Mouse (Mus musculus) inflammation-experienced regulatory T-cells, adult 16 weeks (primary cell): ENCODE data around the gene Slc25a34. TPM values are rescaled to one million over a fixed set of nuclear protein-coding genes. Genes with fewer than 3 reads are reported as not detected.

Experiments
- polyA plus RNA-seq: library from polyadenylated mRNA; unstranded; fragments of 100-300 nt; shearing (Covaris generic); gene quantifications from one replicate; pipeline ENCODE4 v1.2.1, GENCODE M21; 2017

Slc25a34 gene
- not detected for polyA plus RNA-seq

GRCm38 (mm10) chr4:141623666-141624065, at the start of gene Slc25a34:
Gene Slc25a34, minus strand, starts transcription at chr4:141623821.

GRCm38 (mm10) chr4:141664799-141665198, 41.2 kb upstream of the Slc25a34 start, which contains the start of gene Plekhm2:
Gene Plekhm2, minus strand, starts transcription at chr4:141664899.

GRCm38 (mm10) chr4:141618565-141619243, 4.9 kb downstream of the Slc25a34 start, which contains the start of gene Tmem82:
Gene Tmem82, minus strand, starts transcription at chr4:141618633.

GRCm38 (mm10) chr4:141605861-141606260, 17.8 kb downstream of the Slc25a34 start, which contains the start of gene Fblim1:
Gene Fblim1, minus strand, starts transcription at chr4:141606096.

Other genes with a start within 250 kb of the Slc25a34 start
- gene Clcnka, start 225.1 kb downstream of the Slc25a34 start, polyA plus RNA-seq = not detected
- gene Clcnkb, start 207.8 kb downstream of the Slc25a34 start, polyA plus RNA-seq = not detected
- gene Hspb7, start 203.0 kb downstream of the Slc25a34 start, polyA plus RNA-seq = not detected
- gene Srarp, start 187.7 kb downstream of the Slc25a34 start, polyA plus RNA-seq = not detected
- 45.6 TPM for gene Zbtb17, start 179.2 kb downstream of the Slc25a34 start, polyA plus RNA-seq
- gene Spen, start 85.2 kb downstream of the Slc25a34 start, polyA plus RNA-seq = 7.7 TPM
- 0.29 TPM for gene Fblim1, start 17.7 kb downstream of the Slc25a34 start, polyA plus RNA-seq
- 0.57 TPM for gene Tmem82, start 5.2 kb downstream of the Slc25a34 start, polyA plus RNA-seq
- gene Plekhm2, start 41.1 kb upstream of the Slc25a34 start, polyA plus RNA-seq = 3.9 TPM
- gene Rsc1a1, start 61.8 kb upstream of the Slc25a34 start, polyA plus RNA-seq = 0.17 TPM
- gene Ddi2, start 99.6 kb upstream of the Slc25a34 start, polyA plus RNA-seq = 6.3 TPM
- gene Agmat, start 122.9 kb upstream of the Slc25a34 start, polyA plus RNA-seq = not detected
- 6.4 TPM for gene Dnajc16, start 167.1 kb upstream of the Slc25a34 start, polyA plus RNA-seq
- 23.9 TPM for gene Casp9, start 169.8 kb upstream of the Slc25a34 start, polyA plus RNA-seq
- not detected for gene Cela2a, start 202.3 kb upstream of the Slc25a34 start, polyA plus RNA-seq
- gene Ctrc, start 222.5 kb upstream of the Slc25a34 start, polyA plus RNA-seq = not detected